Comparison of ENCODE assay signal across 15 mouse cellular contexts in the genomic region with DNA sequence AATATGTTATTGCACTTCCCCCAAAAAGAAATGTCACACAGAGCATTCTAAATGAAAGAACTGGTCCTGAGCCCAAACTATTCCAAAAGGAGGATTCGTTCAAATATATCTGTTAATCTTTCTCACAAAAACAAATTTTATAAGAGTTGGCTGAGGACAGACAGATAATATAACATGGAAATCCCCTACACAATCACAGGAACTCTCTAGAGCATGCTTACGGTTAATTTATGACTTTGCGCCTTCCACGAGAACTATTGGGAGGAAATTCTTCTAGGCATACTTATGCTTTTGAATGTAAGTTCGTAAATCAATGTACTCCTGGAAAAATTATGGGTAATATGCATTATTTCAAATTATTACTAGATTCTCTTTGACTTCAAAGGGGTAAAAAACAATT.
"Had no signal": no experiment of that assay in that cellular context is flagged by ENCODE, and none has a peak within 500 bp of the region (broad histone marks: within the 10 kb centered on the region; RNA-seq: fewer than 3 reads in every experiment).

No protein-coding gene starts in this region.

- H3K9me3 ChIP-seq: neural tube, embryonic 15.5 days; stomach, embryonic 15.5 days had no signal

- H3K4me2 ChIP-seq: neural tube, embryonic 15.5 days; stomach, embryonic 15.5 days had no signal

- DNase-seq: retina, postnatal 1 day; right cerebral cortex, adult 18-20 months; right cerebral cortex, postnatal 14 days; right cerebral cortex, postnatal 25 days; right cerebral cortex, postnatal 4 days; spleen, adult 18-20 months; thymus, adult 18-20 months; thymus, adult 2 months; thymus, postnatal 14 days; thymus, postnatal 25 days; thymus, postnatal 36 days; thymus, postnatal 4 days had no signal

- H3K36me3 ChIP-seq: neural tube, embryonic 15.5 days; stomach, embryonic 15.5 days had no signal

- H3K27me3 ChIP-seq: neural tube, embryonic 15.5 days; stomach, embryonic 15.5 days had no signal

- H3K4me1 ChIP-seq: neural tube, embryonic 15.5 days; stomach, embryonic 15.5 days had no signal

- H3K9ac ChIP-seq: neural tube, embryonic 15.5 days; stomach, embryonic 15.5 days had no signal

- H3K4me3 ChIP-seq: neural tube, embryonic 15.5 days; stomach, embryonic 15.5 days had no signal

- H3K27ac ChIP-seq: neural tube, embryonic 15.5 days; stomach, embryonic 15.5 days; stomach, postnatal 0 days had no signal
